Mouse (Mus musculus): ENCODE results near the gene Bola3.
"Not testable (repeated sequence)": the region's sequence is repeated elsewhere in the genome, so short reads cannot be mapped to it uniquely, and the experiment has no call there.

The Bola3 gene

DNA sequence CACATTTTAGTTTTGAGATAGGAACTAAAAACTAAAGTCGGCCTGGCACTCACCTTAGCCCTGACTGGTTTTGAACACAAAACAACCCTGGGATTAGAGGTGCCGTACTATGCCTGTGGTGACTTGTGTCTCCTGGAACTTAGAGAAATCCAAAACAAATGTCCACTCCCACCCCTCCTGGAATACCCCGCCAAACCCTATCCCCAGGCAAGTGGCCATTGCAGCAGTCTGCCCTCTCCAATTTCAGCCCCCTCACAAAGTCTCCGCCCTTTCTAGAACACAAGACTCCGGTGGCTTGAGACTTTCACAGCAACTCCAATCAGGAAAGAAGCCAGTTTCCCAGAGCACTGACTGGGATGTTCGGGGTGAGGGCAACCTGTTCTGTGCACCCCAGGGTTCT lies at the start of gene Bola3:
Bola3 (plus strand) TSS at position 275 of the 400 bp plus-strand sequence.
- no peak for DNase-seq (ENCODE audit: low spot score in 2 of 2)

DNA sequence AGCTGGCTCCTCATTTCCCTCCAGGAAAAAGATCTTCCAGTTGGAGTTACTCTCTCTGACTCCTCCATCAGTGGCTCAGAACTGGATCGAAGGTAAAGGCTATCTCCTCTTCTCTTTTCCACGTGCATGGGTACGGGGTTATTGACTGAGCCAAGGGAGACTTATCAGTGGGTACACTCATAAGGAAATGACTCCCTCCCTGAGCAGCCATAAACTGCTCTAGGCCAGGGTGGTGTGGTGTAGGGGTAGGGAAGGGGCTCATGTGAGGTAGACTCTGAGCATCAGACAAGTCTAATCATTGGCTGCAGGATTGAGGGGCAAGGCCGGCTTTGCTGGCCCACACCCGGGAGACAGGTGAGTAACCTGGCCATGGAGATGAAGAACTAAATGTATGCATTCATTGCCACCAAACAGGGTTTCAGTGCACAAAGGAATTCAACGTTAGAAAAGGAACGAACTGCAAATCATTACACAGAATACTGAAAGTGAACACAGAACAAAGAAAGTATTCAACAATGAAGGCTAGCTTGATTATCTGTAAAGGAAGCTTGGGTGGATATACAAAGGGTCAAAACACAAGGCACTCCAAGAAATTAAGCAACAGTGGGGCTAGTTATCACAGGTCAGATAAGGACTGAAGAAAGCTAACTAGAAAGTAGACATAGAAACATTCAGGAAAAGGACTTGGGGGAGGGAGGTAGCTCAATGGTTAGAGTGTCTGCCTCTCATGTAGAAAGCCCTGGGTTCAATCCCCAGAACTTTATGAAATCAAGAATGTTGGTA lies 48.3 kb upstream of the Bola3 start:
- DNase-seq (ENCODE audit: low spot score in 2 of 2): no peak

DNA sequence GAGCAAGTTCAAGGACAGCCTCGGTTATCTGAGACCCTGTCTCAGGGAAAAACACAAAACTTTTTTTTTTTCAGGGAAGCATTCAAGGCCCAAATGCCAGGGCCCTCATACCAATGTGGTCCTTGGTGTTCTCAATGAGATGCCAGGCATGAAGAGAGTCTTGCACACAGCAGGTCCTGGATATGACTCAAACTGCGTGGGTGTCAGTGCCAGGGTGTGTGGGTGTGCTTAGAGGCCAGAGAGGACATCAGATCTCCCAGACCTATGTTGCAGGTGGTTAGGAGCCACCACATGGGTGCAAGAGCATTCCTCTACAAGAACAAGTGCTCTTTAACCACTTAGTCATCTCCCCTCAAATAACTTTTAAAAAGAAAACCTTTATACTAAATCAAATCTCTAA lies 47.7 kb upstream of the Bola3 start:
- DNase-seq (ENCODE audit: low spot score in 2 of 2): no peak

DNA sequence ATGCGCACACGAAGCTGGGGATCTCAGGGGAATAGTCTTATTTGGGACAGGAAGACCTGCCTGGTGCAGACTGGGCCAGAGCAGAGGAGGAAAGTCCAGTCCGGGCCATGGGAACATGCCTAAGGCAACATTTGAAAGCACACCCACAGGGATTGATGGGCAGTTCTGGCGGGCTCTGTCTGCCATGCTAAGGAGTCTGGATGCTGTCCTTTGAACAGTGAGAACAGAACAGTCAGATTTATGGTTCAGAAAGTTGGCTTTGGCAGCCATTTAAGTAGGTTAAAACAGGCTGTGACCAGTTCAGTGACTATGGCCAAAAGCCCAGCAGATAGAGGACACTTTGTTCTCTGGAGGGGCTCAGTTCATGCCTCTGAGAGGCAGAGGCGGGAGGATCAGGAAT lies 46.7 kb upstream of the Bola3 start:
- DNase-seq (ENCODE audit: low spot score in 2 of 2): no peak

DNA sequence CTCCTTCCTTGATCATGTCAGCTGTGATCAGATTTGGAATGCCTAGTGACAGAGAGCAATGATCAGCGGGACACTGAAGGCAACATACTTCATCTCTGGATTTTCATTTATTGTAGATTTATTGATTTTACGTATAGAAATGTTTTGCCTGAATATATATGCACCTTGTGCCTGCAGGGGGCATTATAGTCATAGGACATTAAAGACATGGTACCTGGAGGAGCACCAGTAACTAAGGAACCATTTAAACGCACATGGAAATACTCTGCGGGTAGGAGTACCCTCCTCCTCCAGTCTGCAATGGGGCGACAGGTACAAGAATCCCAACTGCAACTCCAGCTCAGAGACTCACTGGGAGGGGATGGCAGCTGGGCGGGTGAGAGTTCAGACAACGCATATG lies 39.9 kb upstream of the Bola3 start:
- DNase-seq (ENCODE audit: low spot score in 2 of 2): no peak

DNA sequence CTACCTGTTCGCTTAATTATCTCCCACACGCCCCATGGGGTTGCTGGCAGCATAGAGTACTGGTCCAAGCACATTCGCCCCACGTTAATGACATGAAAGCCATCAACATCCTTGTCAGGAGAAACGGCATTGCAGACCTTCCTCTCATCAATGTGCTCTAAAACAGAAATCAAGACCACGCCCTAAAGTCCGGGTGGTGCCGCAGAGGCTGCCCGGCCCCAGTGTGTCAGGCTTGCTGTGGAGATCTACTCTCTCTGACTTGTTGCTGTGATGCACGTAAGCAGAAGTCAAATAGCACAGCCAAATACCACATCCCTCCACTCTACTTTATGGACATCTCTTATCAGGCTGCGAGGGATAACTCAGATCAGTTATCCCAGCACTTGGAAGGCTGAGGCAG lies 37.7 kb upstream of the Bola3 start:
- no peak for DNase-seq (ENCODE audit: low spot score in 2 of 2)

DNA sequence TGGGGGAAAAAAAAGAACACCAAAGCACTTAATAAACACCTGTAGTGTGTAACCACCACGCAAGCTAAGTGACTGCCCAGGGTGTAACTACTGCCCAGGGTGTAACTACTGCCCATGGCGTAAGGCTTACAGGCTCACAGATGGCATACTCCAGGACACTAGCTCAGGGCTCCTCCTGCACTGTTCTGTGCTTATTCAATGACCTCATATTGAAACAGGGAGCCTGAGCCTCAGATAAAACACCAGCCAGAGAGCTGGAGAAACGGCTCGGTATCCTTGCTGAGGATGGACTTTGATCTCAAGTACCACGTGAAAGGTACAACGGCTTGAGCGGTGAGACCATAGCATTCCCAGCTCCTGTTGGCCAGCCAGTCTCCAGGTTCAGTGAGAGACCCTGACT lies 36.9 kb upstream of the Bola3 start:
- no peak for DNase-seq (ENCODE audit: low spot score in 2 of 2)

DNA sequence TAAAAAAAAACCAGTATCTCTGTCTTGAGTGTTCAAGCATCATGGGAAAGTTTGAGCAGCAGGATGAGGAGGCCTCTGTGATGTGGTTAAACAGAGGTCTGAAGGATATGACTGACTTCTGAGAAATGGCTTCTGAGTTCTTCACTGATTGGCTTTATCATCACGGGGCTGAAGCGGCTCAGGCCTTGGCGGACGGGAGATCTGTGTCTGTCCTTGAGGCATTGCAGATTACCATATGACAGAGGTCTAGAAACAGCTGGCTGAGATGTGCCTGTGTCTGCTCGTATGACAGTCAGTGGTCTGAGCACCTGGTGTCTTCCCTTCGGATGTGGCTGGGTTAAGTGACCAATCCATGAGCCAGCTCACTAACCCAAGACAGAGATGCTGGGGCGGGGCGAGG lies 36.4 kb upstream of the Bola3 start:
- DNase-seq (ENCODE audit: low spot score in 2 of 2): no peak

DNA sequence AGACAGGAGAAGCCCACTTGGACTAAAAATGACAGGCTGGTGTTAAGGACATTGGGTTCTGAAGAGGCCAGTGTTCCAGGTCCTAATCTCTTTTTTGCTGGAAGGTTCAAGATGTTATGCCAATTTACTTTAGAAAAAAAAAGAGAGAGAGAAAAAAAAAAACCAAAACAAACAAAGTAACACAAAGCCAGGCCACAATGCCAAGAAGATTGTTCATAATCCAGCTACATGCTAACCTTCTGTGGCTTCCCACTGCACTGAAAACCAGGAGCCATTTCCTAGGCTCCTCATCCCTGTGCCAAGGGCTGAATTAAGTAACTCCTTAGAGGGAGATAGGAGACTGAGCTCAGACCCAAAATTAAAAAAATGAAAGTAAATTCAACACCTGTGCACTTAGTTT lies 33.7 kb upstream of the Bola3 start:
- DNase-seq (ENCODE audit: low spot score in 2 of 2): no peak

DNA sequence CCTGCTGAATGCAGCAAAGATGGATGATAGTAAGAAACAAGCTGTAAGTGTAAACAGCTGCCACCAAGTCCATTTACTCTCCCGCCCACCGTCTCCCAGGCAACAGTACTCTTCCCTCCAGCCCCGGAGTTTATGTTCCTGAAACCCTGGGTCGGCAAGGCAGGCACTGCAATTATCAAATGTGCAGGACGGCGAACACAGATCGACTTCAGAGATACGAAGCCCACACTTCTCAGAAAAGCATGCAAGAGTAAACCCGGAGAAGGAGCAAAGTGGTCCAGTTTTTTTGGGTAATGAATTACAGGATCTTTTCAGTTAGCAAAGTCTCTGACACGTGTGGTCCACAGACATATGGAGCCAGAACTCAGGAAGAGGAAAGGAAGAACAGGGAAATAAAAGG lies 32.9 kb upstream of the Bola3 start:
- DNase-seq (ENCODE audit: low spot score in 2 of 2): no peak

DNA sequence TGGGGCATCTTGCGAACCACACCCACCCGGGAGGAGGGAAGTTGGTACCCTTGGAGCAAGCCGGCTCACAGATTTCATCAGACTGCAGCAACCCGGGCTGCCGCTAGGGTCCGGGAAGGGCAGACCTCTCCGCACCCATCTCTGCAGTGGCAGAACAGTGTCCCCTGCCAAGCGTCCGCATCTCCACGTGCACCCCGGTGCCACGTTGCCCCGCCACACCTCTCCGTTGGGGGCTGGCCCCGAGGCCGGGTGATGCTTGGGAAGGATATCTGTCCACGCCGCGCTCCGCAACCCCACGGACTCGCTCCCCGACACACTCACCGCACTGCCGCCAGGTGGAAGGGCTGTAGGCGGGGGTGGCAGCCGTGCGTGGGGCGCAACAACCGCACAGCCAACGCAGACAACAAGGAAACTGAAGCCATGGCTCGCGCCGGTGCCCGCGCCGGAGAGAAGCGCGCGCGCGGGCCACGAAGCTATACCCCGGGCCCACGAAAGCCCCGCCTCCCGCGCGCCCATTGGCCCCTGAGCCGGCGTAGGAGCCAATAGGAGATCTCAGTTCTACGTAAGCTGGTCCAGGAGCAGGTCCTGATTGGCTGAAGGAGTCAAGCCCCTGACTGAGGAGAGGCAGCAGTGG lies 31.7 kb upstream of the Bola3 start:
- DNase-seq (ENCODE audit: low spot score in 2 of 2): peak; percentile 79 to 91

DNA sequence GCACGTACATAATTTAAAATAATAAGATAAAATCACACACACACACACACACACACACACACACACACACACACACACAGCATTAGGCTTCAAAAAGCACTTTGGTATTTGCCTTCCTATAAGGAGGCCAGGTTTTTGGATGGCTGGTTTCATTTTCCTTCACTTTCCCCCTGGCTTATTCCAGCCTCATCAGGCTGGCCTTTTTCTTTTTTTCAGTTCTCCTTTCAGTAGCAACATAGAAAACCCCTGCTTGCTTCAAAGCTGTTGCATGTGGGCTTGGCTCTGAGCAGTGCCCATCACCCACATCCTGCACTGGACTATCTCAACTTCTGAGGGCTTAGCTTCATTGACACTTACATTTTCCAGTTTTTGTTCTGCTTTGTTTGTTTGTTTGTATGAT lies 27.0 kb upstream of the Bola3 start:
- DNase-seq (ENCODE audit: low spot score in 2 of 2): no peak

DNA sequence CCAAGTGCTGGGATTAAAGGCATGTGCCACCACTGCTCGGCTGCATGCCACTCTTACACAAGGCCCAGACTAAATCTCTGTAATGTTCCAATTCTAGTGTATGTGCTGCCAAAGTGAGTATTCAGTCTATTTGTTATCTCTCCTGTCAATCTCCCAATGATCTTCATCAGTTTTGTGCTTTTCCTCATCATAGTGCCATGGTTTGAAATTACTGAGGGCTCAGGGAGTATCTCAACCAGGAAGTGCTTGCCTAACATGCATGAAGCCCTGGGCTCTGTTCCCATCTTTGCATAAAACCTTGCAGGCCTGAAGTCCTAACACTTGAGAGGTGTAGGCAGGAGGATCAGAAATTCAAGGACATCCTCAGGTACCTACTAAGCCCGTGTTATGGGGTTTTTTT lies 26.2 kb upstream of the Bola3 start:
- no peak for DNase-seq (ENCODE audit: low spot score in 2 of 2)

DNA sequence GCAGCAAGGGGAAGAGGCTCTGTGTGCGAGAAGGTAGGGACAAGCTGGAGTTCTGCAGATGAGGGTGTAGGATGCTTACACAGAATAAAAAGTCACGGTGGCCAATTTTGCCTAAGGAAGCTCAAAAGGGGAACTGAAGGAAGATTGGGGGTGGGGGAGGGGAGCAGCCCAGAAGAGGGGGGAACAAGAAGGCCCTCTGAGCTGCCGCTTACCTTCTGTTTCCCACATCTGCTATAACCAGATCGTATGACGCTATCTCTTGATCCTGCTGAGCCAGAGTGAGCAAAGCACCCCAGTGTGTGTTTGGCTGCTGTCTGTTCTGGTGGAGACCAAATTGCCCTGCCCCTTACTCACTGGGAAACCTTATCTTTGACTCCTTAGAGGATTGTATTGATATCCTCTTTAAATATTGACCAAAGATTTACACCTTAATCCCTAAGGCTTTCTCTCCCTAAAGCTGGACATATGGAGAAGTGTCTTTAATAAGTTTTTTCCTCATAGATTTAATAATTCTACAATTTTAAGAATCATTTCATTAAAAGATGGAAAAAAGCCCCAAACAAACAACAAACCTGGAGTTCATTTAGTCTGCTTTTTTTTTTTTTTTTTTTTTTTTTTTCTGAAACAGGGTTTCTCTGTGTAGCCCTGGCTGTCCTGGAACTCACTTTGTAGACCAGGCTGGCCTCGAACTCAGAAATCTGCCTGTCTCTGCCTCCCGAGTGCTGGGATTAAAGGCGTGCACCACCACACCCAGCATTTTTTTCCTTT lies 25.1 kb upstream of the Bola3 start:
- no peak for DNase-seq (ENCODE audit: low spot score in 2 of 2)

DNA sequence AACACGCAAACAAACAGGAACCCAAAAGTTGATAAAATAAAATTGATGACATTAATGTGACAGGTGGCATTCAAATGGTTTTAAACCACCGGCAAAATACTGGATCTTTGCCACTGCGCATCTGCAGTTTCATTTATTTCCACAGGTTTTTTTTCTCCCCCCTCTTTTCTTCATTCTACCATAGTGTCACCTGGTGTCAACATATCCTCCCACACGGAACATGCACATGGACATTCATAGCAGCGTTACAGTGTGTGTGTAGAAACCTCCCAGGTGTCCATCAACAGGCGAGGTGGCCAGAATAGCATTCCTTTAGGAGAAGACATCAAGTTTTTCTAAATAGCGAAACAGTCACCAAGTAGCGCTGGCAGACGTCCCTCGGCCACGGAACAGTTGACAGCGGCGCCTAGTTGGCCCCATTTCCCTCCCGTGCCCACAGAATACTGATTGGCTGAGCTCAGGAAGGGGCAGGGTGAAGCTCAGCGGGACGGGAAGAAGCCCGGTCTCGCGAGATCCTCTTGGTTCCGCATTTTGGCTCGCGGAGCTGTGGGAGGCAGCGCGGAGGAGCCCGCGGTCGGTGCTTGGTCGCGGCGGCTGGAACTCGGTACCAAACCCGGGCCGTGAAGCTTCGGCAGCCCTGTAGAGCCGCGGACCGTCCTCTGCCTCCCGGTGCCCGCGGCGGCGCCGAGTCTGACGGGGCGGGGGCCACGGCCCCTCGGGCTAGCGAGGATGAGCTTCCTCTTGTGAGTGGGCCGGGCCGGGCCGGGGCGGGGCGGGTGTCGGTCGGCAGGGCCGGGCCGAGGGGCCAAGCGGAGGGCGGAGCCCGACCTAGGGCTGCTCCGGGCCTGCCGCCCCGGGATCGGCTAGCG lies 23.2 kb upstream of the Bola3 start, which contains the start of the genes Mthfd2 and Mob1a:
Mthfd2 (minus strand) TSS at position 384 of the 869 bp plus-strand sequence.
Mob1a (plus strand) TSS at position 492 of the 869 bp plus-strand sequence.
- DNase-seq (ENCODE audit: low spot score in 2 of 2): peak; percentile 86 to 95

DNA sequence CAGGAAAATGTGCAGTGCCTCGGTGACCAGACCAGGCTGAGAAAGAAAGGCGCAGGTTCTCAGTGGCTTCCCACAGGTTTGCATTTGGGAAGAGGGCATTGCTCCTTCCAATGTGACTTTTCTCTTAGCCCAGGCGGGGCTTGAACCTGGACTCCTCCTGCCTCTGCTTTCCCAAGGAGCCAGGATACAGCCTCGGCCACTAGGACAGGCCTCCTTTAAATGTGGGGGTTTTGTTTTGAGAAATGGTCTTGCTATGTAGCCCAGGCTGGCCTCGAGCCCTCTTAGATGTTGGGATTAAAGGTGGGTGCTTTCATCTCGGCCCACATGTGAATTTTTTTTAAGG lies 22.6 kb upstream of the Bola3 start:
- DNase-seq (ENCODE audit: low spot score in 2 of 2): no peak

DNA sequence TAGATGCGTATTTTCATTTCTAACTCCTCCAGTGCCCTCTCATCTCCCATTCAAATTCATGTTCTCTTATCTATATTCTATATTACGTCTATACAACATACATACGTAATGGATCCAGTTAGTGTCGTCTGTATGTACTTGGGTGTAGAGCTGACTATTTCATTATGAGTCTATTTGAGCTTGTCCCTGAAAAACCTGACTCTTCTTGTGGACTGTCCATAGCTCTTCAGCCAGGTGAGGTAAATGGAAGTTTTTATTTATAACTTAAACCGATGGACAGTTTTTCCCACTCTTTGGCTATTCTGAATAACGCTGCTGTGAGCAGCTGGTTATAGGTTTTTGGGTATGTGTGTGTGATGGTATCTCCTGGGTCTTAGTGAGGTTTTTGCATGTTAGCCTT lies 22.2 kb upstream of the Bola3 start:
- no peak for DNase-seq (ENCODE audit: low spot score in 2 of 2)

DNA sequence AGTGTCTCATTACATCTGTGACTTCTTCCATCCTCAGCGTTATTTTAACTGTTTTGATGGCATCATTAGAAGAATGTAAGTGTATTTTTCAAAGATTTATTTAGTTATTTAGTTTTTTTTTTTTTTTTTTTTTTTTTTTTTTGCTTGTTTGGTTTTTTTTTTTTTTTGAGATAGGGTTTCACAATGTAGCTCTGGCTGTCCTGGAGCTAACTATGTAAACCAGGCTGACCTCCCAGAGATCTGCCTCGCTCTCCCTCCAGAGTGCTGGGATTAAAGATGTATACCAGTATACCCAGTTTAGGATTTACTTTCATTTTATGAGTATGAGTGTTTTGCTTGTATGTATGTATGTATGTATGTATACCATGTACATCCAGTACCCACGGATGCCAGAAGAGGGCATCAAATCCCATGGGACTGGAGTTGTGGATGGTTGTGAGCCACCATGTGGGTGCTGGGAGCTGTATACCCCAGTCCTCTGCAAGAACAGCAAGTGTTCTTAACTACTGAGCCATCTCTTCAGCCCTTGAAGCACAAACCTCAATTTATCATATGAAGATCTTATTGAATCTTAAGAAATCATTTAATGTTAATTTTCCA lies 21.3 kb upstream of the Bola3 start:
- DNase-seq (ENCODE audit: low spot score in 2 of 2): no peak

DNA sequence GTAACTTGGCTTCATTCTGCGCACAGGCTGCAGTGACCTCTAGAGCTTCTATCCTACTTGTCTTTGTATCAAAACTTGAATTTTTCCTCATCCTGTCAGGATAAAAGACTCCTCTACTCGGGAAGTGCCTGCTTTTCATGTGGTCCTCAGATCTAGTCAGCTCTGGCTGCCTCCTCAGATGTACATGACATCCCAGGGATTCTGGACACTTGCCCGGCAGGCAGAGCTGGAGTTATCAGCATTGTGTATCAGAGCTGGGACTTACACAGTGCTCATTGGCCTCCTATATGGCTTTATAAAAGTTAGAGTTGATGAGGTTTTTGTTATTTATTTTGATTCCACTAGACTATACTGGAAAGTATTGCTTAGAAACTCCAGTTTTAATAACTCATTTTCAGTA lies 7.6 kb upstream of the Bola3 start:
- DNase-seq (ENCODE audit: low spot score in 2 of 2): no peak

DNA sequence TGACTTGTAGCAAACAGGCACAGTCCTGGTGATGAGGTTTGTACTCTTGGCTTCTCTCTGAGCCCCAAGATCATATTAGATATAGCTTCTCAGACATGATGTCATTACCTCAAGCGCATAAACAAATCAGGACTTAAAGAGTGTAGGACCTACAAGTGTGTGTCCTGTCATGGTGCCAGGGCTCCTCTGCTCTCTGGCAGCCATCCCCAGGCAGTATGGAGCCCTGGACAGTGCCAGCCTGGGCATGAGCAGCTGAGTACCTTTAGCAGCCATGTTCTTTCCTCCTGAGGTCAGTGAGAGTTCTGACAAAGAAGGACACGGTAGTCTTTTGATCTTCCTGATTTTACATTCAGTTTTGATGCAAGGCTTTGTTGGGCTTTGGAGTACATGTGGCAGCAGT lies 6.0 kb upstream of the Bola3 start:
- DNase-seq (ENCODE audit: low spot score in 2 of 2): no peak

DNA sequence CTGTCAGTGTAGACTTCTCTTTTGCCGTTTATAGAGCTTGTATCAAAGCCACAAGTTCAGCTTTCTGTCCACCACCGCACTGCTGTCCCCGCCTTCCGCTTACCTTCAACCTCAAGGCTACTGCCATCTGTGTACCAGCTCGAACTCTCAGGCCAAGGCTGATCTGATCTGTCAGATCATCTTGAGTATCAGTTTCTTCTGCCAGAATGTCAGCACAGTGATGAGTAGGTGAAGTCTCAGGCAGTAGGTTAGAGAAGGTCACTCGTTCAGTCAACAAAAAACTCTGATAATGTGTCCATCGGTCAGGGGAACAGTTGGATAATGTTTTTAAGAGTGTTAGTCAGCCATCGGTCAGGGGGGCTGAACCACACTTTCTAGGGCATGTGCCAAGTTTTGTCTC lies 3.7 kb upstream of the Bola3 start:
- DNase-seq (ENCODE audit: low spot score in 2 of 2): not testable (repeated sequence)
